Mouse (Mus musculus): Measurements from ENCODE around the gene Dlg2. TPM values are rescaled to one million over a fixed set of nuclear protein-coding genes. Genes with fewer than 3 reads are reported as not detected.
A peak's percentile ranks its signal among the peaks of the same experiment; 100 is the strongest.

Gene Dlg2
- total and polyA plus RNA-seq, 2 experiments from 2014 or later: 26.3 to 169 TPM

- Histone ChIP-seq H3K27me3 (ENCODE audit: insufficient read depth, low read length) (no peaks in the 10 kb centered on the region), H3K4me2 (ENCODE audit: low read depth) (no peak overlapping the region), H3K27ac (ENCODE audit: low read depth, low read length) (no peak overlapping the region), H3K9ac (no peak overlapping the region), H3K36me3 (ENCODE audit: insufficient read depth) (no peaks in the 10 kb centered on the region), H3K4me1 (ENCODE audit: insufficient read depth) (no peaks in the 10 kb centered on the region), H3K4me3 (ENCODE audit: low read depth, low read length) (no peak overlapping the region), H3K9me3 (ENCODE audit: low read length) (no peaks in the 10 kb centered on the region)
- WGBS: 87% methylated on average over 5 of the region's 5 CpGs
- no peak for TF ChIP-seq CTCF (IDR thresholded peaks at IDR 0.05; ENCODE audit: low read depth)
- DNase-seq (no peak), ATAC-seq (no peak)
Observed at GRCm38 (mm10) chr7:92186341-92186740, 1709.9 kb downstream of the Dlg2 start.

GRCm38 (mm10) chr7:92189149-92189548, 1712.7 kb downstream of the Dlg2 start:
- no peak overlapping the region for H3K4me3 ChIP-seq (ENCODE audit: low read depth, low read length)
- H3K4me1 ChIP-seq (ENCODE audit: insufficient read depth): no peaks in the 10 kb centered on the region
- ATAC-seq: peak; percentile 95
- no peak overlapping the region for H3K9ac ChIP-seq
- no peak for TF ChIP-seq CTCF (IDR thresholded peaks at IDR 0.05; ENCODE audit: low read depth)
- H3K9me3 ChIP-seq (ENCODE audit: low read length): no peaks in the 10 kb centered on the region
- H3K36me3 ChIP-seq (ENCODE audit: insufficient read depth): no peaks in the 10 kb centered on the region
- DNase-seq: peak; percentile 42
- 18% methylated on average over 6 of the region's 6 CpGs for WGBS
- no peaks in the 10 kb centered on the region for H3K27me3 ChIP-seq (ENCODE audit: insufficient read depth, low read length)
- no peak overlapping the region for H3K27ac ChIP-seq (ENCODE audit: low read depth, low read length)
- H3K4me2 ChIP-seq (ENCODE audit: low read depth): no peak overlapping the region

DNA sequence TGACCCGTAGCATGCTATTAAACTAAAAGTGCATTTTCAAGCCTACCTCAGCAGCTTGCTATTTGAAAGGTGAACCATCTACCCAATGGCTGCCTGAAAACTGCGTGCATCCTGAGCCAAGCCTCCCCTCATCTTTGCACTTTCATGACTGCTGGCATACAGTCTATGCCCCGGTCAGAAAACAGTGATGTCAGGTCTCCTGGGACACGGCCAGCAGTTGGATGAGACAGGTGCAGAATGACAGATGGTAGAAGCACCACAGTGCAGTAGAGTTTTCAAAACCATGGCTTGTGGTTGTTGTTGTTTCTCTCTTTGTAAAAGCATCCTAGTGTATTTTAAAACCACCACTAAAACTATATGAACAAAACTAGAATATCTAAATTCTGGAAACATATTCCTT, 1719.5 kb downstream of the Dlg2 start:
- DNase-seq: no peak
- Histone ChIP-seq H3K36me3 (ENCODE audit: insufficient read depth) (no peaks in the 10 kb centered on the region), H3K4me1 (ENCODE audit: insufficient read depth) (no peaks in the 10 kb centered on the region), H3K27ac (ENCODE audit: low read depth, low read length) (no peak overlapping the region), H3K27me3 (ENCODE audit: insufficient read depth, low read length) (no peaks in the 10 kb centered on the region), H3K4me3 (ENCODE audit: low read depth, low read length) (no peak overlapping the region), H3K9ac (no peak overlapping the region), H3K9me3 (ENCODE audit: low read length) (no peaks in the 10 kb centered on the region), H3K4me2 (ENCODE audit: low read depth) (no peak overlapping the region)
- ATAC-seq: no peak
- WGBS: 59% methylated on average over 4 of the region's 4 CpGs
- no peak for TF ChIP-seq CTCF (IDR thresholded peaks at IDR 0.05; ENCODE audit: low read depth)

DNA sequence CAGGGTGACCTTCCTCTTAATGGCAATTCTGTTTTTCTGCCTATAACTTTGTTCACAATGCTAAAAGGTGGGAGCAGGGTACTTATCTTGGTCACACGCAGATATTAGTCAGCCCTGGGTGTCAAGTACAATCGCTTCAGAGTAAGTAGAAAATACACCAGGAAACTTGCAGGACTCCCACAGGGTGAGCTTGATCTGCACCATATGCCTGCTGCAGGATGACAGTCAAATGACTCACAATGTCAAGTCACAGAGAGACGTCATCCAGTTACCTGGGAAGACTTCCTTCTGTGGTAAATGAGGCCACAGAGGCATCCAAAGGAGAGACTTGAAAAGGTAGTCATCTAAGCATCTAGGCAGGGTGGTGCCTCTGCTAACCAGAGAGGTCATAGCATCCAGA, 1721.1 kb downstream of the Dlg2 start:
- no peak overlapping the region for H3K9ac ChIP-seq
- ATAC-seq (no peak), DNase-seq (no peak)
- H3K4me1 ChIP-seq (ENCODE audit: insufficient read depth): no peaks in the 10 kb centered on the region
- H3K27ac ChIP-seq (ENCODE audit: low read depth, low read length): no peak overlapping the region
- no peaks in the 10 kb centered on the region for H3K9me3 ChIP-seq (ENCODE audit: low read length)
- no peak for TF ChIP-seq CTCF (IDR thresholded peaks at IDR 0.05; ENCODE audit: low read depth)
- no peak overlapping the region for H3K4me3 ChIP-seq (ENCODE audit: low read depth, low read length)
- H3K36me3 ChIP-seq (ENCODE audit: insufficient read depth): no peaks in the 10 kb centered on the region
- H3K4me2 ChIP-seq (ENCODE audit: low read depth): no peak overlapping the region
- 79% methylated on average over 3 of the region's 3 CpGs for WGBS
- H3K27me3 ChIP-seq (ENCODE audit: insufficient read depth, low read length): no peaks in the 10 kb centered on the region

- ATAC-seq: no peak
Observed at GRCm38 (mm10) chr7:92199131-92199530, 1722.7 kb downstream of the Dlg2 start.

DNA sequence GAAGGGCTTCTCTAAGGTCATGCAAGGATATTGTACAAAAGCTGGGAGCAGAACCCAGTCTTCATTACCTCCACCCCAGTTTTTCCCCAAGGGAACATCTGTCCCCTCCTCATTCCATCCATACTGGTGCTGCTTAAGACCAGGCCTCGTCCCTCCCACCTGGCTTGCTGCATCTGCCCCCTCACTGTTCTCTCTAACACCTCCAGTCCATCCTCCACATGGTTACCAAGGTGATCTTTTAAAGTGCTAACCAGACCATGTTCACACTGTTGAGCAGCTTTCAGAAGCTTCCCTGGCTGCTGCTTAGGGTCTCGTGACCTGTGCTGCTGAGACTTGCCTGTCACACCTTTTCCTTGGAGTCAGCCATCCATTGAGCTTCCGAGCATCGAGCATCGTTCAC, 1734.2 kb downstream of the Dlg2 start:
- Histone ChIP-seq H3K27me3 (ENCODE audit: insufficient read depth, low read length) (no peaks in the 10 kb centered on the region), H3K27ac (ENCODE audit: low read depth, low read length) (no peak overlapping the region), H3K4me2 (ENCODE audit: low read depth) (no peak overlapping the region), H3K9ac (no peak overlapping the region), H3K4me1 (ENCODE audit: insufficient read depth) (no peaks in the 10 kb centered on the region), H3K9me3 (ENCODE audit: low read length) (no peaks in the 10 kb centered on the region), H3K4me3 (ENCODE audit: low read depth, low read length) (no peak overlapping the region), H3K36me3 (ENCODE audit: insufficient read depth) (no peaks in the 10 kb centered on the region)
- DNase-seq: no peak
- TF ChIP-seq CTCF (IDR thresholded peaks at IDR 0.05; ENCODE audit: low read depth): no peak
- ATAC-seq: no peak
- WGBS: 94% methylated on average over 5 of the region's 5 CpGs

More at GRCm38 (mm10) chr7:92199131-92199530, 1722.7 kb downstream of the Dlg2 start:
- Histone ChIP-seq H3K36me3 (ENCODE audit: insufficient read depth) (no peaks in the 10 kb centered on the region), H3K4me1 (ENCODE audit: insufficient read depth) (no peaks in the 10 kb centered on the region), H3K27ac (ENCODE audit: low read depth, low read length) (no peak overlapping the region), H3K4me3 (ENCODE audit: low read depth, low read length) (no peak overlapping the region), H3K4me2 (ENCODE audit: low read depth) (no peak overlapping the region), H3K9ac (no peak overlapping the region), H3K27me3 (ENCODE audit: insufficient read depth, low read length) (no peaks in the 10 kb centered on the region), H3K9me3 (ENCODE audit: low read length) (no peaks in the 10 kb centered on the region)
- no peak for DNase-seq
- 79% methylated on average over 1 of the region's 1 CpGs for WGBS
- TF ChIP-seq CTCF (IDR thresholded peaks at IDR 0.05; ENCODE audit: low read depth): no peak

DNA sequence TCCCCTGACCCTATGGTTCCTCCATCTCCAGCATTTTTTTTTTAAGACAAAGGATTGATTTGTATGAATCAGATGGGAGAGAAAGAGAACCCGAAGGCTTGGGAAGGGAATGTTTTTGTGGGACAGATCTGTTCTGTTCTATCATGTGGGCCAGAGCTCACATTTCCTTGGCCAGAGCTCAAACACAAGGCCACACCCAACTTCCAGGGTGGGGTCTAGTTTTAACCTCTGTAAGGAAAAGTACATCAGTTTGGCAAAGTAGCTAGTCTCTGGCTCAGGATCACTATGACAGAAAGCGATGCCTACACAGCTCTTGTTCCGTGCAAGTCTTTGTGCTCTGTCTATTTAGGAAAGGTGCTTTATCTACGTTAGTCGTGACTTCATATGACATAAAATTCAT, 1737.3 kb downstream of the Dlg2 start:
- H3K4me2 ChIP-seq (ENCODE audit: low read depth): no peak overlapping the region
- no peaks in the 10 kb centered on the region for H3K4me1 ChIP-seq (ENCODE audit: insufficient read depth)
- H3K27ac ChIP-seq (ENCODE audit: low read depth, low read length): no peak overlapping the region
- WGBS: 84% methylated on average over 5 of the region's 5 CpGs
- TF ChIP-seq CTCF (IDR thresholded peaks at IDR 0.05; ENCODE audit: low read depth): no peak
- no peaks in the 10 kb centered on the region for H3K9me3 ChIP-seq (ENCODE audit: low read length)
- H3K36me3 ChIP-seq (ENCODE audit: insufficient read depth): no peaks in the 10 kb centered on the region
- no peak overlapping the region for H3K4me3 ChIP-seq (ENCODE audit: low read depth, low read length)
- ATAC-seq (no peak), DNase-seq (no peak)
- no peak overlapping the region for H3K9ac ChIP-seq
- no peaks in the 10 kb centered on the region for H3K27me3 ChIP-seq (ENCODE audit: insufficient read depth, low read length)

- H3K9ac ChIP-seq: no peak overlapping the region
- no peaks in the 10 kb centered on the region for H3K4me1 ChIP-seq (ENCODE audit: insufficient read depth)
- H3K4me2 ChIP-seq (ENCODE audit: low read depth): no peak overlapping the region
- ATAC-seq: no peak
- H3K27ac ChIP-seq (ENCODE audit: low read depth, low read length): no peak overlapping the region
- no peak for TF ChIP-seq CTCF (IDR thresholded peaks at IDR 0.05; ENCODE audit: low read depth)
- no peaks in the 10 kb centered on the region for H3K27me3 ChIP-seq (ENCODE audit: insufficient read depth, low read length)
- no peaks in the 10 kb centered on the region for H3K36me3 ChIP-seq (ENCODE audit: insufficient read depth)
- no peak for DNase-seq
- no peaks in the 10 kb centered on the region for H3K9me3 ChIP-seq (ENCODE audit: low read length)
- H3K4me3 ChIP-seq (ENCODE audit: low read depth, low read length): no peak overlapping the region
Observed at GRCm38 (mm10) chr7:92218171-92218570, 1741.7 kb downstream of the Dlg2 start.
